Mouse (Mus musculus) skeletal muscle tissue, adult 2 months (tissue): ENCODE data around the gene Ganc.

Experiments used
- DNase-seq: peaks from one replicate; pipeline ENCODE4 v3.0.0-alpha.2; 2012; ENCODE audit warnings: low read depth, low spot score

Ganc gene

GRCm38 (mm10) chr2:120450724-120451123 is 47.0 kb downstream of the Ganc start:
- no peak for DNase-seq

- no peak for DNase-seq
Measured at GRCm38 (mm10) chr2:120452600-120452999, 48.9 kb downstream of the Ganc start.

DNA sequence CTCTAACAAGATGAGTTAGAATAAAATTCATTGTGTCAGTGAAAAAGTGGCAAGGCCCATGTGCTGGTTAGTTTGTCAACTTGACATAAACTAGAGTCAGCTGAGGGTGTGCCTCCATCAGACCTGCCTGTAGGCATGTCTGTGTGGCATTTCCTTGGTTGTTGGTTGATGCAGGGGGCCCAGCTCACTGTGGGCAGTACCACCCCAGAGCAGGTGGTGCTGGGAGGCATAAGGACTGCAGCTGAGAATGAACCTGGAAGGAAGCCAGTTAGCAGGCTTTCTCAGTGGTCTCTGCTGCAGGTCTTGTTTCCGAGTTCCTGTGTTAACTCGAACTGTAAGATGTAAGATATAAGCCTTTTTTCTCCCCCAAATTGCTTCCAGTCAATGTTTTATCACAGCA is 51.3 kb downstream of the Ganc start:
- no peak for DNase-seq

DNA sequence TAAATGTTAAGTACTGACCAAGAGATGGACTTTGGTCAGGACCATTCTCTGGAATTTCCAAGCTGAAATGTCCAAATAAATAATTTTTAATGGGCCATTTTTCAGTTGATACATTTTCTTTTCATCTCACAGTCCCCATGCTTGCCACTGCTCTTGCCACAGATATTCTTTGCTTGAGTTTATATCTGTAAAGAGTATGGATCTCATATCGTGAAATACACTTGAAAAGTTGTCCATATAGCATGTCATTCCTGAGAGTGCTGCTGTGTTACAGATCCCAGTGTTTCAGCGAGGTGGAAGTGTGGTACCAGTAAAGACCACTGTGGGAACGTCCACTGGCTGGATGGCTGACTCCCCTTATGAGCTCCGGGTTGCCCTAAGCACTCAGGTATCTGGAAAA is 52.0 kb downstream of the Ganc start, which contains the start of gene Capn3:
Gene Capn3 (plus strand): TSS at position 301 of the 400 bp plus-strand sequence.
- no peak for DNase-seq

- no peak for DNase-seq
Measured at GRCm38 (mm10) chr2:120460216-120460615, 56.5 kb downstream of the Ganc start.

DNA sequence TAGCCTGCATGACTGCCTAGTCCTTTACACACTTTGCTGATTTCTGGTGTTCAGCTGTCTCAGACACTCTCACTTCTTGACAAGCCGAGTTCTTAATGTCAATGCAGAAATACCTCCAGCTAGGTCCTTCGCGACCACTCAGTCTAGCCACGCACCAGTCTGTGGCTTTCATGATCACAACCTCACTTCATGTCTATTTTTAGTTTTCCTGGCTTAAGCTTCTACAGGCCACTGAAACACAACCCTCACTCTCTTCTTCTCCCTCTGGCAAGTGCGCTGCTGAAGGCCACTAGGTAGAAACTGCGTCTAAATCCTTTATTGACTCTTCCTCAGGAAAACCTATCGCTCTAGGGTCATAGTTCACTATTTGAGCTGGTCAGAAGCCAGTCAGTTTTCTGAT is 59.6 kb downstream of the Ganc start:
- peak; percentile 75 for DNase-seq

DNA sequence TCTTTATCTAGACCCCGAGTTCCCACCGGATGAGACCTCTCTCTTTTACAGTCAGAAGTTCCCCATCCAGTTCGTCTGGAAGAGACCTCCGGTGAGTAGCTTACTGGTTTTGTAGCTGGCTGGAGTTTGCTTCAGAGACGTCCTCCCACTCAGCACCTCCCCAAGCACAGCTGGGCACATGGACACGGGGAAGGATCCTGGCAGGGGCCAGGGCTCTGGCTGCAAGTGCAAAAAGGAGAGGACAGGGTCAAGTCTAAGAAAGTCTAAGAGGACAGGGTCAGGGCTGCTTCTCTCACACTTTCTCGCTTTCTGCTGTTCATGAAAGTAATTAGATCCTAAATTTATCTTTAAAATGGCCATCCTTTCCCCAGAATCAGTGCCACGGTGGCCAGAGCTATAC is 60.4 kb downstream of the Ganc start:
- peak; percentile 86 for DNase-seq

DNA sequence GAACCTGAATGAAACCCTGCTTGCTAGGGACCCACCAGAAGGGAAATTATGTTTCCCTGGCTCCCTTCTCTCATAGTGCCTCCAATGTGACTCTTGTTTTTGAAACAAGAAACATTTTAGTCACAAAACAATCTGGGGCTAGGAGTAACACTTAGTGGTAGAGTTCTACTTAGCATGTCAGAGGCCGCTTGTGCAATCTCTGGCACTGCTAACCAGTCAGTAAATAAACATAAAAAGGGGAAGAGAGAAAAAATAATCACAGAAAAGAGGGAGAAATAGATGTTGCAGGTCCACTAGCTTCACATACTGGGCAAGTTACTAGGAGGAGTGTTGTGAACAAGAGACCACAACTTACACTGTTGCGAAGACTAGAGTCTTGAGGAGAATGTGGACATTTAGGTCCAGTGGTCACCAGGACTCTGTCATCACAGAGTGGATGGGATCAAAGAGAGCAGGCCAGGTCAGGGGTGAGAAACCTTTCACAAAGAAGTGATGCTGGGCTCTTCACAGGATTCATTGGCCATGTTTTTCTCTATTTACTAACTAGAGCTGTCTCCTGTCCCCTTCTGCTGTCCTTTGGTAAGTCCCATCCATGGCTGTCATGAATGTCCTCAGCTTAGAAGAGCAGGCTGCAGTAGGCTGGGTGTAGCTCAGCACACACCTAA is 61.2 kb downstream of the Ganc start:
- no peak for DNase-seq

DNA sequence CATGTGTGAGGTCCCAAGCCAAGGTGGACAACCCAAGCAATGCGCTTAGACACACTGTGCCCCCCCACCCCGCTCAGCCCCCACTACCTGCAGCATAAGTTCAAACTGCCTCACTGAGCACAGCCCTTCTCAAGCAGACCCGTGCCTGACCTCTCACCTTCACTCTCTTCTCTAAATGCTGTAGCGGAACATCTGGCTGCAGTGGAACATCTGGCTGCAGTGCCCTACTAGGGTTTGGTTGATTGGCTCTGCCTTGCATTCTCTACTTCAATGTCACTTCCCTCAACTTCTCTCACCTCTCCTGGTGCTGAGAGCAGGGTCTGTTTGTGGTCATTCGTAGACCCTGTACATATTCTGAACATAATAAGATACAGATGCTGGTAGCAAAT is 61.7 kb downstream of the Ganc start:
- DNase-seq = no peak

DNA sequence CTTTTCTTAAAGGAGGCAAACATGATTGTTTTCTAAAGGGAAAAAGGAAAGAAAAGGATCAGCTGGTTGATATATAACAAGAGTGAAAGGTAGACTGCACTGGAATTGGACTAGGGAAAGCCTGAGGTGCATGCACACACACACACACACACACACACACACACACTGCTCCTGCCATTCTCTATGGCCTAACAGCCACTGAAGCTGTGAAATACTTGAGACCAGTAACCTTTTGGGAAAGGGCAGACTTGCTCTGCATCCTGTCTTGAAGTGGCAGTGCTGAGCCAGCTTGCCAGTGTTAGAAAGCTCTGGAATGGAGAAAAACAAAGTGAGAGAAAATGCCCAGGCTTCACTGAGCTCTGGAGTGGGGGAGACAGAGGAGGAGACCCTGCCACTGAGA is 64.3 kb downstream of the Ganc start:
- peak; percentile 67 for DNase-seq

DNA sequence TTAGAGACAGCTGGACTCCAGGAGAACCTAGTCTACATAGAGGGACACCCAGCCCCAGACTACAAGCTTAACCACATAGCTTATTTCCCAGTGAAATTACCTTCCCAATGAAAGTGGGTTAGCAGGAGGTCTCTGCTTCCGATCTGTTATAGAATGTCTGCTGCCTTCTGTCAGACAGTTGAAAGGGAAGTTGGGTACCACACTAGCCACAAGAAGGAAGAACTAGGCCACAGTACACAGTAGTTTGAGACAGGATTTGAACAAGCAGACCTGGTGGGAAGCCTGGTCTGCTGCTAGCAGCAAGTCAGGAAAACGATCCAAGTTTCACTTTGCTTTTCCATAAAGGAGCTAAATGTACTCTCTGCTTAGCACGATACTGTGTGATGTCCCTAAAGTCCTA is 65.5 kb downstream of the Ganc start:
- DNase-seq = no peak

- DNase-seq = no peak
Measured at GRCm38 (mm10) chr2:120469715-120470114, 66.0 kb downstream of the Ganc start.

- no peak for DNase-seq
Measured at GRCm38 (mm10) chr2:120470856-120471255, 67.2 kb downstream of the Ganc start.

DNA sequence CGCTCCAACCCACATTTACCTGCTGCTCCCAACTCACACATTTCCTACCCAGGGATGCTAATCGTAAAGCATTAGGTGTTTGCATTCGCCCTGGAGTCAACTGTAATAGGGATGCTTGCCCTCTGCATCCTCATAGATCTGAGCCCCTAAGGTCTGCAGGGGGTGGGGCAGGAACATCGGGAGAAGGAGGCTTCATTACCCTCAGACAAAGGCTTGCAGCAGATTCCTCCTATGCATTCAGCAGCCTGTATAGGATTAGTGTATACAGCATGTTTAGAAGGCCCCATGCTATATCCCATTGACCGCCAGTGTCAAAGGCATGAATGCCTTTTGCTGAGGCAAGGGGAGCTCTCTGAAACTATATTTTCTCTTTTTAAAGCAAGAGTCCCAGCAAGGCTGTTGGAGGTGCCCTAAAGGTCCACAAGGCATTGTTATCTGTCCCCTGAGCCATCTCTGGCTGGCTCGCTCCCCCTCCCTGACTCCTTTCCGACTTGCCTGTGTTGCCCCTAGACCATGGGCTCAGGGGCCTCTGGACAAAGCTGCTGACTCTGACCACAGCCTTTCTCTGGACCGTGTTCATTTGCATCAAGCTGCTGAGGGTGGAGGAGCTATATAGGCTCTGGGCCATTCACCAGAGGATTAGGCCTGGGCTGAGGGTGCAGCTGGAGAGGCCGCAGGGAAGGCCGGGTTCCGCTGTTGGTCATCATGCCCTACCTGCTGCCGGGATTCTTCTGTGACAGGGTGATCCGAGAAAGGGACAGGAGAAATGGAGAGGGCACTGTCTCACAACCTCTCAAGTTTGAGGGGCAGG is 72.8 kb downstream of the Ganc start:
- DNase-seq = no peak

- peak; percentile 48 for DNase-seq
Measured at GRCm38 (mm10) chr2:120478600-120478999, 74.9 kb downstream of the Ganc start.

GRCm38 (mm10) chr2:120481921-120482320 is 78.2 kb downstream of the Ganc start:
- no peak for DNase-seq

DNA sequence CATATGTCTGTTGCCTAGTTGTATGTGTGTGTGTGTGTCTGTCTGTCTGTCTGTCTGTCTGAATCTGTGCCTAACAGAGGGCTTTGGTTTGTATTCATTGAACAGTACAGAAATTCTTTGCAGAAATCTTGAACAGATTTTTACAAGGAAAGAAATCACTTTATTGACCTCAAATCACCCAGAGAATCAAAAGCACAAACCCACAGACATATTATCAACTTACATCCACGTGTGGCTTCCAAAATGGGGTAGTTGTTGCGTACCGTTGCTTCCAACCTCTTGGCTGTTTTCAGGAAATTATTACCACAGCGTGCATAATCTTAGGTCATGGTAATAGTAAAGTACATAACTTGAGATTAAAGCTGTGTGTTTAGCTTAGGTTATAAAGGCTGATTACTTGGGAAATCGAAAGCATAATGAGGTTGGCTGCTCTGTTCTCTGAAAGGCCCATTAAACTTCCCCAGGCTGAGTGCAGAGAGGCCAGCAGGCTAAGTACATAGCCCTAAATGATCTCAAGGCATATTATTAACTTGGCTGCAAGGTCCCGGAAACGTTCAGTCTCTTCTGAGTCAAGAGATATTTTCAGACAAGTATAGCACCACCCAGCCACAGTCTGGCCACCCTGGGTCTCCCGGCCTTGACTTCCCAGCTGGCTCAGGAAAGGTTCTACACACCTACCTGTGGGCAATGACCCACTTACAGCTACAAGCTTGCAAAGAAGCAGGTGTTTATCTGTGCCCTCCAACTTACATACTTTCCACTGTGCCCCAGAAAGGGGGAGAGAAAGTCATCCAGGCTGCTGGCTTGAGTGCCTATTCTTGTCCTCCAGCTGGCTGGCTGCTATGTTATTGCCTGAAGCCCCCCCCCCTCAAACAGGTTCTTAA is 79.1 kb downstream of the Ganc start:
- DNase-seq = peak; percentile 72

DNA sequence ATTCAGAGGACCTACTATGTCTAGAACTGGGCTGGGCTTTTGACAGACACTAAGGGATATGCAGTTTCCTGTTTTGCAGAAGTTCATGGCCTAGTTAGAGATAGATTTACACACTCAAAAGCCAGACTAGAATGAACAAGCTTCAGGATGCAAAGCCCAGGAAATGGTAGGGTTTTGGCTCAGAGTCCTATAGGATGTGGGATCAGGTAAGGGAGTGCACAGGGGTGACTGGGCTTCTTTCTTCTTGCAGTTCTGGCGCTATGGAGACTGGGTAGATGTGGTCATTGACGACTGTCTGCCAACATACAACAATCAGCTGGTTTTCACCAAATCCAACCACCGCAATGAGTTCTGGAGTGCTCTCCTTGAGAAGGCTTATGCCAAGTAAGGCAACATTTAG is 80.5 kb downstream of the Ganc start:
- no peak for DNase-seq

DNA sequence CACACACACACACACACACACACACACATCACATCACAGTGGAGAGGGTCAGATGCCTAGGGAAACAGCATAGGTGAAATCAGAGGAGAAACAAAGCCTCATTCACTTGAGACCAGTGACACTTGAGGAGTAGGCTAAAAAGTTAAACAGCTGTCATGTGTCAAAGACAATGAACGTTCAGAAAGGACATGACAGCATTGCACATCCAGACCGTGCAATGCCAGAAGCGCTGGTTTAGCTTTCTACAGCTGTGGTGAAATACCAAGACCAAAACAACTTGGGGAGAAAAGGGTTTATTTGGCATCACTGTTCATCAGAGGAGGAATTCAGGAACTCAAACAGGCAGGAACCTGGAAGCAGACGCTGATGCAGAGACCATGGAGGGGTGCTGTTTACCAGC is 89.6 kb downstream of the Ganc start:
- no peak for DNase-seq

DNA sequence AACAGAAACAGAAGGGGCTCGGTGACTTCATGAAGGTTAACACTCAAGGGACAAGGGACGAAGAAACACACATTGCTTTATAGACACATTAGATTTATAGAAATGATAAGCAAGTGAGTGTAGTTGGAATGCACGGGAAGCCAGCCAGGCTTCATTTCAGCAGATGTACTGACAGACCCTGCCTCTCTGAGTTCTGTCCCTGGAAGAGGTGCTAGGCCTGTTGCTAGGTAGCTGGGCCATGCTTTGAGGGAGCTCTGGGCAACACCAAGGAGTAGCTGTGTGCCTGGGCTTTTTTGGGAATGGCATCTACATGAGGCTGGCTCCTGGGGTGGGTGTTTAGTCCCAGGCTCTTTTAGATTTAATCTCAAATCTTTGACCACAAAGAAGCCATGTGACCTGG is 92.8 kb downstream of the Ganc start:
- DNase-seq = no peak

GRCm38 (mm10) chr2:120499971-120500471 is 96.3 kb downstream of the Ganc start:
- DNase-seq = no peak
